Mouse (Mus musculus): ENCODE measurements around the gene 1700037C18Rik.

GRCm38 (mm10) chr16:3933536-3933935 lies 25.0 kb upstream of the 1700037C18Rik start:
- TF ChIP-seq POLR2A (IDR thresholded peaks at IDR 0.05; ENCODE audit: low read depth, low read length) (no peak), CTCF (conservative IDR thresholded peaks at IDR 0.05; ENCODE audit: insufficient read depth, insufficient read length, low read depth, low read length) (no peak)
